Mouse (Mus musculus) liver, embryonic 16.5 days (tissue): Measurements from ENCODE around the gene Olfr460. TPM values are rescaled to one million over a fixed set of nuclear protein-coding genes. Genes with fewer than 3 reads are reported as not detected.
"Not testable (repeated sequence)": the region's sequence is repeated elsewhere in the genome, so short reads cannot be mapped to it uniquely, and the experiment has no call there.

Experiments
- ATAC-seq: fragments of 200-750 bp; cut with Nextera tagmentation; 2 replicates; pipeline ENCODE4 v1.8.0; 2017; ENCODE audit warnings: low read depth, mild to moderate bottlenecking, moderate number of reproducible peaks, moderate library complexity
- H3K27ac ChIP-seq: fragments of 300-500 bp; sonication (generic); 2 replicates; pipeline ENCODE4 v1.5.1; 2014; ENCODE audit warnings: mild to moderate bottlenecking, low read length
- H3K27me3 ChIP-seq: fragments of 300-500 bp; sonication (generic); 2 replicates; pipeline ENCODE4 v1.6.1; 2014; ENCODE audit warnings: low read depth, low read length, mixed read lengths; ENCODE audit not compliant: control insufficient read depth, insufficient read depth
- H3K36me3 ChIP-seq: fragments of 300-500 bp; sonication (generic); 2 replicates; pipeline ENCODE4 v1.6.1; 2014; ENCODE audit warnings: mild to moderate bottlenecking; ENCODE audit not compliant: control insufficient read depth, insufficient read depth
- H3K4me1 ChIP-seq: fragments of 300-500 bp; sonication (generic); 2 replicates; pipeline ENCODE4 v1.6.1; 2014; ENCODE audit warnings: low read depth, low read length, mixed read lengths; ENCODE audit not compliant: control insufficient read depth
- H3K4me2 ChIP-seq: fragments of 300-500 bp; sonication (generic); 2 replicates; pipeline ENCODE4 v1.6.1; 2014; ENCODE audit warnings: low read depth, low read length, mixed read lengths
- H3K4me3 ChIP-seq: fragments of 300-500 bp; sonication (generic); 2 replicates; pipeline ENCODE4 v1.5.1; 2014; ENCODE audit warnings: low read depth, mild to moderate bottlenecking, low read length
- H3K9ac ChIP-seq: fragments of 300-500 bp; sonication (generic); 2 replicates; pipeline ENCODE4 v1.6.1; 2014; ENCODE audit warnings: low read depth, low read length
- H3K9me3 ChIP-seq: fragments of 300-500 bp; sonication (generic); replicated peaks from 2 replicates; pipeline ENCODE4 v1.6.1; 2016; ENCODE audit warnings: low read length; ENCODE audit not compliant: control insufficient read depth
- whole genome bisulfite sequencing: fragments of 180-500 bp; shearing (Covaris S2); extraction: QIAGEN DNeasy Blood & Tissue Kit; methylation state at CpG from one replicate; pipeline ENCODE4 v1.1.7; 2014; ENCODE audit not compliant: insufficient replicate concordance; 5-methylcytosine and 5-hydroxymethylcytosine counted together
- polyA plus RNA-seq: library from polyadenylated mRNA; unstranded; fragments of >200 nt; fragmentation: Nextera tagmentation; extraction: Ambion mirVana; gene quantifications from 2 replicates; pipeline ENCODE4 v1.2.1, GENCODE M21; 2015

Olfr460 gene
- polyA plus RNA-seq, 1 experiment from 2014 or later, result not detected

GRCm38 (mm10) chr6:40598546-40598945, 29.3 kb downstream of the Olfr460 start:
- not testable (repeated sequence) for H3K4me2 ChIP-seq, H3K36me3 ChIP-seq, ATAC-seq, H3K27ac ChIP-seq, H3K9me3 ChIP-seq, H3K4me3 ChIP-seq, H3K4me1 ChIP-seq, H3K27me3 ChIP-seq, H3K9ac ChIP-seq
- 34% methylated on average over 4 of the region's 4 CpGs for WGBS

GRCm38 (mm10) chr6:40607431-40607830, 38.1 kb downstream of the Olfr460 start:
- H3K36me3 ChIP-seq, result no peaks in the 10 kb centered on the region
- no peak for ATAC-seq
- H3K27me3 ChIP-seq, result no peaks in the 10 kb centered on the region
- H3K27ac ChIP-seq, result no peak overlapping the region
- no peak overlapping the region for H3K4me2 ChIP-seq
- H3K9ac ChIP-seq, result no peak overlapping the region
- no peaks in the 10 kb centered on the region for H3K4me1 ChIP-seq
- H3K9me3 ChIP-seq, result no peaks in the 10 kb centered on the region
- no peak overlapping the region for H3K4me3 ChIP-seq

- no peak overlapping the region for H3K9ac ChIP-seq
Observed at GRCm38 (mm10) chr6:40610244-40610643, 41.0 kb downstream of the Olfr460 start.

GRCm38 (mm10) chr6:40613260-40613852, 44.1 kb downstream of the Olfr460 start, which contains the start of gene Tas2r138:
Gene Tas2r138 (minus strand): TSS chr6:40613310.
- Histone ChIP-seq H3K4me1 (no peaks in the 10 kb centered on the region), H3K4me3 (no peak within 1 kb of the TSS), H3K9ac (no peak within 1 kb of the TSS), H3K4me2 (no peak within 1 kb of the TSS), H3K27ac (no peak within 1 kb of the TSS), H3K36me3 (no peaks in the 10 kb centered on the region), H3K9me3 (no peaks in the 10 kb centered on the region), H3K27me3 (no peaks in the 10 kb centered on the region)
- 65% methylated on average over 4 of the region's 4 CpGs for WGBS
- ATAC-seq, result no peak

More at GRCm38 (mm10) chr6:40610244-40610643, 41.0 kb downstream of the Olfr460 start:
- Histone ChIP-seq H3K4me2 (no peak overlapping the region), H3K27me3 (no peaks in the 10 kb centered on the region), H3K4me3 (no peak overlapping the region), H3K9me3 (no peaks in the 10 kb centered on the region), H3K27ac (no peak overlapping the region), H3K36me3 (no peaks in the 10 kb centered on the region), H3K4me1 (no peaks in the 10 kb centered on the region)
- no peak for ATAC-seq
- 67% methylated on average over 8 of the region's 8 CpGs for WGBS

GRCm38 (mm10) chr6:40617965-40618364, 48.7 kb downstream of the Olfr460 start:
- 10% methylated on average over 2 of the region's 2 CpGs for WGBS

More at GRCm38 (mm10) chr6:40617965-40618364, 48.7 kb downstream of the Olfr460 start:
- Histone ChIP-seq H3K27me3 (no peaks in the 10 kb centered on the region), H3K9ac (no peak overlapping the region), H3K9me3 (no peaks in the 10 kb centered on the region), H3K4me2 (no peak overlapping the region), H3K27ac (no peak overlapping the region), H3K4me1 (no peaks in the 10 kb centered on the region), H3K4me3 (no peak overlapping the region), H3K36me3 (no peaks in the 10 kb centered on the region)
- no peak for ATAC-seq

Other genes with a start within 250 kb of the Olfr460 start
- 11.0 and 11.4 TPM in 2 replicates for gene Agk, start 244.3 kb upstream of the Olfr460 start, polyA plus RNA-seq
- 1.3 and 2.1 TPM in 2 replicates for gene E330009J07Rik, start 133.4 kb upstream of the Olfr460 start, polyA plus RNA-seq
- gene Wee2, start 130.4 kb upstream of the Olfr460 start, polyA plus RNA-seq, result not detected in 2 replicates
- 46.8 and 52.3 TPM in 2 replicates for gene Ssbp1, start 98.1 kb upstream of the Olfr460 start, polyA plus RNA-seq
- not detected in 2 replicates for gene Tas2r137, start 78.3 kb upstream of the Olfr460 start, polyA plus RNA-seq
- gene Tas2r108, start 76.0 kb upstream of the Olfr460 start, polyA plus RNA-seq, result not detected in 2 replicates
- not detected in 2 replicates for gene Prss37, start 50.0 kb upstream of the Olfr460 start, polyA plus RNA-seq
- 0.02 TPM in 1 of 2 replicates, not detected in the other for gene Olfr461, start 14.4 kb upstream of the Olfr460 start, polyA plus RNA-seq
- gene Clec5a, start 16.3 kb downstream of the Olfr460 start, polyA plus RNA-seq, result 9.7 and 10.1 TPM in 2 replicates
- gene Tas2r138, start 43.8 kb downstream of the Olfr460 start, polyA plus RNA-seq, result not detected in 2 replicates
- gene Mgam, start 59.3 kb downstream of the Olfr460 start, polyA plus RNA-seq, result 3.6 and 3.8 TPM in 2 replicates